Mouse (Mus musculus): ENCODE measurements around the gene Slc38a2. TPM values are rescaled to one million over a fixed set of nuclear protein-coding genes. Genes with fewer than 3 reads are reported as not detected.

Gene Slc38a2
- polyA plus RNA-seq, 1 experiment from 2014 or later: 125 TPM

- Histone ChIP-seq H3K9ac (no peak overlapping the region), H3K4me2 (no peak overlapping the region), H3K27ac (0 out of 2 replicates have a peak overlapping the region, but pooled peaks have one; percentile 16), H3K4me1 (peaks cover 34% of the 10 kb centered on the region), H3K9me3 (no peaks in the 10 kb centered on the region), H3K4me3 (no peak overlapping the region), H3K27me3 (no peaks in the 10 kb centered on the region), H3K36me3 (peaks cover 85% of the 10 kb centered on the region)
- ATAC-seq (ENCODE audit: insufficient number of reproducible peaks, insufficient read depth, low FRiP score, low TSS enrichment, low read depth): no peak
- 94% methylated on average over 11 of the region's 11 CpGs for WGBS
Measured at GRCm38 (mm10) chr15:96692401-96692800, 7.1 kb downstream of the Slc38a2 start.

GRCm38 (mm10) chr15:96691381-96691780 is 8.1 kb downstream of the Slc38a2 start:
- Histone ChIP-seq H3K27me3 (no peaks in the 10 kb centered on the region), H3K4me2 (no peak overlapping the region), H3K36me3 (peaks cover 87% of the 10 kb centered on the region), H3K27ac (no peak overlapping the region), H3K9me3 (no peaks in the 10 kb centered on the region), H3K4me3 (no peak overlapping the region), H3K9ac (no peak overlapping the region), H3K4me1 (peaks cover 24% of the 10 kb centered on the region)
- no peak for ATAC-seq (ENCODE audit: insufficient number of reproducible peaks, insufficient read depth, low FRiP score, low TSS enrichment, low read depth)
- 89% methylated on average over 15 of the region's 15 CpGs for WGBS

DNA sequence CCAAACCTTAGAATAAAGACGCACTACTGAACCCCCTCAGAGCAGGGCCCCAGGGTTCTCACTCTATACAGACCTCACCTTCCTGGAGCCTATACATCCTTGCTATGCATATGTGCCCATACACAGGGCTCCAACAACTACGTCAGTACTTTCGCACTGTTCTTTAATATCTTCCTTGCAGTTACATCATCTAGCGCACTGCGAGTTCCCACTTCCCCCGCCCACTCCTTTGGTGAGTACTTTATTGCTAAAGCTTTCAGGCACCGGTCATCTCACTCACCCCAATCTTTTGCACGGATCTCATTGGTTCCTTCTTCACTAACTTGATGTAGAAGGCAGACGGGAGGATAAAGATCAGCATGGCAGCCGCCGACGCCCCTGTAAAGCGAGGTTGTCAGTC is 8.7 kb downstream of the Slc38a2 start:
- WGBS: 91% methylated on average over 13 of the region's 13 CpGs
- Histone ChIP-seq H3K4me1 (peaks cover 19% of the 10 kb centered on the region), H3K36me3 (peaks cover 86% of the 10 kb centered on the region), H3K9ac (no peak overlapping the region), H3K27ac (no peak overlapping the region), H3K9me3 (no peaks in the 10 kb centered on the region), H3K4me3 (no peak overlapping the region), H3K27me3 (no peaks in the 10 kb centered on the region), H3K4me2 (no peak overlapping the region)
- no peak for ATAC-seq (ENCODE audit: insufficient number of reproducible peaks, insufficient read depth, low FRiP score, low TSS enrichment, low read depth)

GRCm38 (mm10) chr15:96689919-96690318 is 9.6 kb downstream of the Slc38a2 start:
- H3K4me3 ChIP-seq: no peak overlapping the region
- no peaks in the 10 kb centered on the region for H3K9me3 ChIP-seq
- no peak overlapping the region for H3K27ac ChIP-seq
- ATAC-seq (ENCODE audit: insufficient number of reproducible peaks, insufficient read depth, low FRiP score, low TSS enrichment, low read depth): no peak
- no peak overlapping the region for H3K9ac ChIP-seq
- H3K4me1 ChIP-seq: 0 out of 2 replicates have a peak, but pooled peaks cover 11% of the 10 kb centered on the region
- no peak overlapping the region for H3K4me2 ChIP-seq
- H3K36me3 ChIP-seq: peaks cover 77% of the 10 kb centered on the region
- H3K27me3 ChIP-seq: no peaks in the 10 kb centered on the region
- 84% methylated on average over 9 of the region's 9 CpGs for WGBS

DNA sequence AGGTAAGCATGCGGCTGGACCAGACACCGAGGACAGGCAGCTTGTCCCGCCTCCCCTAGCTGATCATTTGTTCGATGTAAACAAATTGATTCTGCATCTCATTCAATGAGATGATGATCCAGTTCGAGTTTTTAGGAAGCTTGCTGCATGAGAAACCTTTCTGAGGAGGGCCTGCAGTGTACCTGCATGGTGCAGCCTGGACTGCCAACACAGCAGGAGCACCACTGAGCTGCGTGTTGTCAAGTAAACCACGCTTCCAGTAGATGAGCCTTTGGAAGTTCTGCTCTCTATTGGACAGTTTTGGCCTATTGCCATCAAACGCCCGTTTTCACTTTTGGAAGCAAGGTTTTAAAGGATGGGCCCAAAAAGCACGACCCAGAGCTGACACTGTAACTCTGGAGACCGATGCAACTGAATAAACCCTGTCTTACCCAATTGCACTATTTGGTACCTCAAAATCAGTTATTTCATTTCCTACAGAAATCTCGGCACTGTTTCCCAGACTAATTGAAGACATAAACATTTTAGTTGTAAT is 10.7 kb downstream of the Slc38a2 start:
- no peak for ATAC-seq (ENCODE audit: insufficient number of reproducible peaks, insufficient read depth, low FRiP score, low TSS enrichment, low read depth)
- Histone ChIP-seq H3K36me3 (peaks cover 67% of the 10 kb centered on the region), H3K9me3 (no peaks in the 10 kb centered on the region), H3K4me3 (no peak overlapping the region), H3K4me2 (no peak overlapping the region), H3K9ac (no peak overlapping the region), H3K27ac (no peak overlapping the region), H3K27me3 (no peaks in the 10 kb centered on the region), H3K4me1 (0 out of 2 replicates have a peak, but pooled peaks cover 6% of the 10 kb centered on the region)
- 90% methylated on average over 12 of the region's 12 CpGs for WGBS

DNA sequence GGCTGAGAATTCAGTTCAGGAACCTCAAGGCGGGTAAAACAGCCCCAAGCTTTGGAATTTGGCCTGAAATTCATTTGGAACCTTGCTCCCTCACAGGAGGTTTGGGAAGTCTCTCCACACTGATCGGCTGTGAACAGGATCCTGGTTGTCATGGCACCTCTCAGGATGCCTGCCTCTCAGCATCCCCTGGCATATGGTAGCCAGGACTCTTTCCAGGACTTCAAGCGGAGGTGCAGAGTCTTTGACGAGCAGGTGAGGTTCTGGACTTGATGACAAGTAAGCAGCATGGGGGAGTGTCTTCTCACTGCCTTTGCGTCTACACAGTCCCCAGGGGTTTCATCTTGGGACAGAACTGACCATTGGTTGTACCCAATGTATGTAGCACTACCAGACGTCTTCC is 11.5 kb downstream of the Slc38a2 start:
- WGBS: 79% methylated on average over 6 of the region's 6 CpGs
- H3K4me1 ChIP-seq: no peaks in the 10 kb centered on the region
- peaks cover 58% of the 10 kb centered on the region for H3K36me3 ChIP-seq
- no peaks in the 10 kb centered on the region for H3K27me3 ChIP-seq
- no peak overlapping the region for H3K4me3 ChIP-seq
- peak; percentile 28; the same call in 1 of the 2 replicates for ATAC-seq (ENCODE audit: insufficient number of reproducible peaks, insufficient read depth, low FRiP score, low TSS enrichment, low read depth)
- no peaks in the 10 kb centered on the region for H3K9me3 ChIP-seq
- no peak overlapping the region for H3K4me2 ChIP-seq
- H3K9ac ChIP-seq: no peak overlapping the region
- H3K27ac ChIP-seq: no peak overlapping the region

- H3K36me3 ChIP-seq: peaks cover 52% of the 10 kb centered on the region
- H3K4me1 ChIP-seq: peaks cover 4% of the 10 kb centered on the region; the same call in 1 of the 2 replicates
- 69% methylated on average over 1 of the region's 1 CpGs for WGBS
- H3K4me2 ChIP-seq: no peak overlapping the region
- H3K9me3 ChIP-seq: no peaks in the 10 kb centered on the region
- H3K27ac ChIP-seq: no peak overlapping the region
- no peaks in the 10 kb centered on the region for H3K27me3 ChIP-seq
- H3K4me3 ChIP-seq: no peak overlapping the region
- no peak overlapping the region for H3K9ac ChIP-seq
- no peak for ATAC-seq (ENCODE audit: insufficient number of reproducible peaks, insufficient read depth, low FRiP score, low TSS enrichment, low read depth)
Measured at GRCm38 (mm10) chr15:96687366-96687765, 12.2 kb downstream of the Slc38a2 start.

- Histone ChIP-seq H3K4me2 (no peak overlapping the region), H3K9me3 (no peaks in the 10 kb centered on the region), H3K4me3 (no peak overlapping the region), H3K4me1 (peaks cover 6% of the 10 kb centered on the region; the same call in 1 of the 2 replicates), H3K27ac (no peak overlapping the region), H3K27me3 (no peaks in the 10 kb centered on the region), H3K36me3 (peaks cover 43% of the 10 kb centered on the region), H3K9ac (no peak overlapping the region)
- WGBS: 80% methylated on average over 9 of the region's 9 CpGs
- ATAC-seq (ENCODE audit: insufficient number of reproducible peaks, insufficient read depth, low FRiP score, low TSS enrichment, low read depth): no peak
Measured at GRCm38 (mm10) chr15:96686201-96687159, 13.1 kb downstream of the Slc38a2 start.

DNA sequence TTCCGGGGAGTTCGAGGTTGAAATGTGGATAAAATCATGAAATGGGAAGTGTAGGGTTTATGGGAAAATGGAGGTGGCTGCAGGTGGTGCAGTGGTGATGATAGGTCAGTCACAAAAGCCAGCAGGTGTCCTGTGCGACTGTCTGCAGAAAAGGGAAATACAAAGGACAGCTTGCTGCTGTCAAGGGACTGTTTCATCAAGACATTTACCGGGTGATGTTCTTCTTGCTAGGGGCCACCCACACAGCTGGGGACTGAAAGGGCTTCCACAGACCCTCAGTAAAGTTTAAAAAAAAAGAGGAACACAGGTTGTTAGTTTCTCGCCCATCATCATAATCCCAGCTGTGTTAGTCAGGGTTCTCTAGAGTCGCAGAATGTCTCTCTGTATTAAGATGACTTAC is 14.3 kb downstream of the Slc38a2 start:
- ATAC-seq (ENCODE audit: insufficient number of reproducible peaks, insufficient read depth, low FRiP score, low TSS enrichment, low read depth): no peak
- no peak overlapping the region for H3K4me3 ChIP-seq
- no peaks in the 10 kb centered on the region for H3K9me3 ChIP-seq
- no peak overlapping the region for H3K9ac ChIP-seq
- 67% methylated on average over 6 of the region's 6 CpGs for WGBS
- H3K4me2 ChIP-seq: no peak overlapping the region
- peaks cover 31% of the 10 kb centered on the region for H3K36me3 ChIP-seq
- H3K27ac ChIP-seq: no peak overlapping the region
- H3K27me3 ChIP-seq: no peaks in the 10 kb centered on the region
- peaks cover 6% of the 10 kb centered on the region; the same call in 1 of the 2 replicates for H3K4me1 ChIP-seq

- no peaks in the 10 kb centered on the region for H3K9me3 ChIP-seq
- WGBS: 42% methylated on average over 11 of the region's 11 CpGs
- no peak for ATAC-seq (ENCODE audit: insufficient number of reproducible peaks, insufficient read depth, low FRiP score, low TSS enrichment, low read depth)
- peaks cover 6% of the 10 kb centered on the region; the same call in 1 of the 2 replicates for H3K4me1 ChIP-seq
- peaks cover 24% of the 10 kb centered on the region for H3K36me3 ChIP-seq
- H3K4me3 ChIP-seq: no peak overlapping the region
- H3K27me3 ChIP-seq: no peaks in the 10 kb centered on the region; the same call in 1 of the 2 replicates
- no peak overlapping the region for H3K27ac ChIP-seq
- peak overlapping the region; percentile 9; the same call in 1 of the 2 replicates for H3K4me2 ChIP-seq
- no peak overlapping the region for H3K9ac ChIP-seq
Measured at GRCm38 (mm10) chr15:96684132-96684830, 15.2 kb downstream of the Slc38a2 start.

All from embryonic facial prominence, embryonic 13.5 days (tissue).